32 mouse cellular contexts compared by ENCODE assay signal in genomic region chr2:164829090-164829489, GRCm38 (mm10). TPM values are rescaled to one million over a fixed set of nuclear protein-coding genes. Genes with fewer than 3 reads are reported as not detected.
DNase-seq lines count a peak whose midpoint lies in the region; ATAC-seq and TF ChIP-seq lines count a peak whose summit lies in the region.
"Had no signal": no experiment of that assay in that cellular context is flagged by ENCODE, and none has a peak within 500 bp of the region (broad histone marks: within the 10 kb centered on the region; RNA-seq: fewer than 3 reads in every experiment).

No protein-coding gene starts in this region.

- H3K36me3 ChIP-seq in testis, adult 2 months (ENCODE audit: control insufficient read depth, insufficient read depth, low read length), result no peaks in the 10 kb centered on the region

- H3K27ac ChIP-seq in testis, adult 2 months (ENCODE audit: control insufficient read depth, insufficient read depth, low read depth, low read length), result peak overlapping the region; percentile 9; the same call in 1 of the 2 replicates
- H3K27ac ChIP-seq: embryonic facial prominence, embryonic 10.5 days; forebrain, embryonic 10.5 days; forebrain, embryonic 13.5 days; gastrocnemius, adult 2 months; heart, embryonic 13.5 days; hindbrain, embryonic 14.5 days had no signal

- no peak for ATAC-seq in erythroid progenitor cell, adult 5-6 weeks (replicated peaks; ENCODE audit: low FRiP score, poor library complexity, severe bottlenecking)
- ATAC-seq: CD4-positive, CD25-positive, alpha-beta regulatory T cell, adult 4 months; forebrain, embryonic 13.5 days; forebrain, embryonic 16.5 days; intestine, postnatal 0 days had no signal

- TF ChIP-seq CTCF in testis, adult 2 months (IDR thresholded peaks at IDR 0.05; ENCODE audit: control insufficient read depth, insufficient read depth, insufficient replicate concordance, low read depth, low read length), result no peak

- no peaks in the 10 kb centered on the region for H3K27me3 ChIP-seq in testis, adult 2 months (ENCODE audit: control insufficient read depth, insufficient read depth, low read length)
- H3K27me3 ChIP-seq: embryonic facial prominence, embryonic 13.5 days; forebrain, embryonic 13.5 days; heart, embryonic 13.5 days had no signal

- no peak for TF ChIP-seq POLR2A in testis, adult 2 months (IDR thresholded peaks at IDR 0.05; ENCODE audit: control insufficient read depth, low read depth, low read length)

- DNase-seq in testis, postnatal 10 days (ENCODE audit: low spot score), result no peak
- DNase-seq in ES-CJ7 (ENCODE audit: low read depth, low spot score) (peak; percentile 67), ZHBTc4 (ENCODE audit: low read depth, low spot score) (peak; percentile 52)
- DNase-seq in thymus, postnatal 14 days, result no peak
- DNase-seq: adrenal gland, adult 2 months; adrenal gland, postnatal 14 days; cerebellum, adult 11 months; cerebellum, adult 2 months; cerebellum, adult 9-11 months; embryo, embryonic 11 days; gastrocnemius, adult 2 months; gastrocnemius, postnatal 14 days; heart, adult 18-20 months; heart, postnatal 14 days; heart, postnatal 4 days; kidney, adult 2 months had no signal

- H3K4me1 ChIP-seq in testis, adult 2 months (ENCODE audit: control insufficient read depth, insufficient read depth, low read length), result peaks cover 16% of the 10 kb centered on the region

- peak overlapping the region; percentile 23 for H3K4me3 ChIP-seq in testis, adult 2 months (ENCODE audit: control insufficient read depth, low read depth, low read length)
- H3K4me3 ChIP-seq: embryonic facial prominence, embryonic 10.5 days; embryonic facial prominence, embryonic 13.5 days; erythroblast, embryonic 14.5 days; forebrain, embryonic 10.5 days; forebrain, embryonic 13.5 days; gastrocnemius, adult 2 months; heart, embryonic 13.5 days had no signal

RNA-seq across cellular contexts. Expression of gene Spata25, which starts 0.8 kb away (rescaled TPM):
- 154 and 173 TPM in 2 replicates for polyA plus RNA-seq in testis, adult 2 months (2012; rRNA removed)
- not detected in 2 replicates for total RNA-seq in erythroid progenitor cell, adult 5-6 weeks (2015; ENCODE audit: low replicate concordance)
- total RNA-seq in erythroid progenitor cell, adult 5-6 weeks (2017; ENCODE audit: low replicate concordance), result not detected in 2 replicates
- total RNA-seq: adrenal gland, adult 2 months; adrenal gland, postnatal 14 days had no signal
- polyA plus RNA-seq: adrenal gland, adult 2 months; C2C12; CD4-positive, CD25-positive, alpha-beta regulatory T cell, adult 4 months; embryonic facial prominence, embryonic 10.5 days; embryonic facial prominence, embryonic 13.5 days; erythroblast, embryonic 14.5 days; forebrain, embryonic 13.5 days; heart, embryonic 13.5 days; heart, embryonic 16.5 days; hindbrain, embryonic 11.5 days; hindbrain, embryonic 14.5 days; intestine, embryonic 14.5 days; intestine, postnatal 0 days; kidney, adult 2 months had no signal

RNA-seq across cellular contexts. Expression of gene Ctsa, which starts 3.6 kb away (rescaled TPM):
- 22.7 and 25.9 TPM in 2 replicates for polyA plus RNA-seq in testis, adult 2 months (2012; rRNA removed)
- 34.0 and 35.3 TPM in 2 replicates for total RNA-seq in erythroid progenitor cell, adult 5-6 weeks (2015; ENCODE audit: low replicate concordance)
- 38.9 and 43.0 TPM in 2 replicates for total RNA-seq in erythroid progenitor cell, adult 5-6 weeks (2017; ENCODE audit: low replicate concordance)

RNA-seq across cellular contexts. Expression of gene Neurl2, which starts 4.2 kb away (rescaled TPM):
- polyA plus RNA-seq in testis, adult 2 months (2012; rRNA removed), result 1.2 and 1.3 TPM in 2 replicates
- total RNA-seq in erythroid progenitor cell, adult 5-6 weeks (2015; ENCODE audit: low replicate concordance), result not detected in 2 replicates
- total RNA-seq in erythroid progenitor cell, adult 5-6 weeks (2017; ENCODE audit: low replicate concordance), result 1.2 TPM in 1 of 2 replicates, not detected in the other

RNA-seq across cellular contexts. Expression of gene Zswim1, which starts 6.6 kb away (rescaled TPM):
- 25.3 and 26.0 TPM in 2 replicates for polyA plus RNA-seq in testis, adult 2 months (2012; rRNA removed)
- 1.1 and 5.4 TPM in 2 replicates for total RNA-seq in erythroid progenitor cell, adult 5-6 weeks (2015; ENCODE audit: low replicate concordance)
- 0.30 TPM in 1 of 2 replicates, not detected in the other for total RNA-seq in erythroid progenitor cell, adult 5-6 weeks (2017; ENCODE audit: low replicate concordance)

RNA-seq across cellular contexts. Expression of gene Zswim3, which starts 24.2 kb away (rescaled TPM):
- polyA plus RNA-seq in testis, adult 2 months (2012; rRNA removed), result 18.0 and 19.5 TPM in 2 replicates
- total RNA-seq in erythroid progenitor cell, adult 5-6 weeks (2015; ENCODE audit: low replicate concordance), result 2.5 and 7.2 TPM in 2 replicates
- total RNA-seq in erythroid progenitor cell, adult 5-6 weeks (2017; ENCODE audit: low replicate concordance), result 1.3 and 2.3 TPM in 2 replicates

Comparison
In these comparisons a context has a peak if more than half of its experiments do, and no peak if none do; other contexts are left out.
1. DNase-seq: peak in ES-CJ7 (single experiment) and ZHBTc4 (single experiment); none in testis, postnatal 10 days (single experiment) and thymus, postnatal 14 days (single experiment).